Comparison of ENCODE assay signal across 9 mouse cellular contexts in the genomic region with DNA sequence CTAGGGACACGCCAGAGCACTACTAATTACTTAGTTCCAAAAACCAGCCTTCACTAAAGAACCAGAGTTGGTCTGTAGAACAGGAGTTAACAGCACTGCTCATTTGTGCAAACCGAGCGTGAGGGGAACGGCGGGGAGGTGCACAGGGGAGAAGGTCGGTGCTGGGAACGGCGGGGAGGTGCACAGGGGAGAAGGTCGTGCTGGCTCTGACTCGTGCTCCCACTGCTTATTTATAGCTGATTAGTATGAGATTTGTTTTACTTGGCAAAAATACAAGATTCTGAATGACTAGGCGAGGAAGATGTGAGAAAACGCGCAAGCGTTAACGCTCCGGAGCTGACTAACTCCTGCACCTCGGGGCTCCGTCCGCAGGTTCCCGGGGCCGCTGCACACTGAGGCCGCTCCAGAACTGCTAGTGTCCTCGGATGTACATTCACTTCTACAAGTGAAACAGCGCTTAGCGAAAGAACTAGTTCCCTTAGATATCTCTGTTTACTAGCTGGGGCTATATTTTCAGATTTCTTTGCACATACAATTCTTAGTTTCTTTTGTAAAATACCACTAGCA.
DNase-seq lines count a peak whose midpoint lies in the region; ATAC-seq and TF ChIP-seq lines count a peak whose summit lies in the region.
"Had no signal": no experiment of that assay in that cellular context is flagged by ENCODE, and none has a peak within 500 bp of the region (broad histone marks: within the 10 kb centered on the region; RNA-seq: fewer than 3 reads in every experiment).

No protein-coding gene starts in this region.

- H3K27ac ChIP-seq in heart, embryonic 10.5 days = no peak overlapping the region
- no peak overlapping the region for H3K27ac ChIP-seq in heart, embryonic 16.5 days (ENCODE audit: low read length)
- H3K27ac ChIP-seq in limb, embryonic 14.5 days (replicated peaks; ENCODE audit: low read depth, low read length) = no peak overlapping the region
- H3K27ac ChIP-seq in midbrain, embryonic 13.5 days = no peak overlapping the region

- H3K36me3 ChIP-seq in heart, embryonic 10.5 days = peaks cover 10% of the 10 kb centered on the region
- no peaks in the 10 kb centered on the region for H3K36me3 ChIP-seq in heart, embryonic 16.5 days (ENCODE audit: control insufficient read depth, insufficient read depth)
- no peaks in the 10 kb centered on the region for H3K36me3 ChIP-seq in limb, embryonic 14.5 days (ENCODE audit: control insufficient read depth, insufficient read depth, low read length)
- peaks cover 4% of the 10 kb centered on the region; the same call in 1 of the 2 replicates for H3K36me3 ChIP-seq in midbrain, embryonic 13.5 days

- peak; percentile 61; the same call in 1 of the 2 replicates for ATAC-seq in heart, embryonic 16.5 days (replicated peaks; ENCODE audit: extremely low read depth, insufficient read depth, low FRiP score)
- ATAC-seq in limb, embryonic 14.5 days (ENCODE audit: low FRiP score, low read depth) = no peak
- no peak for ATAC-seq in inflammation-experienced regulatory T-cells, adult 6 months
- ATAC-seq in midbrain, embryonic 13.5 days = no peak

- DNase-seq in heart, adult 11 months = peak; percentile 94
- DNase-seq in heart, embryonic 10.5 days (ENCODE audit: low spot score) = no peak
- DNase-seq in limb, embryonic 14.5 days (ENCODE audit: low spot score) = no peak
- DNase-seq in testis, postnatal 14 days (ENCODE audit: low spot score) = peak; percentile 24
- DNase-seq in frontal cortex, postnatal 14 days (ENCODE audit: low spot score in 2 of 2) = no peak
- DNase-seq: gastrocnemius, postnatal 14 days had no signal

- H3K4me3 ChIP-seq in heart, embryonic 10.5 days = no peak overlapping the region
- H3K4me3 ChIP-seq in heart, embryonic 16.5 days (ENCODE audit: low read length) = no peak overlapping the region
- no peak overlapping the region for H3K4me3 ChIP-seq in limb, embryonic 14.5 days (replicated peaks; ENCODE audit: low read length)
- H3K4me3 ChIP-seq in midbrain, embryonic 13.5 days (replicated peaks) = no peak overlapping the region

- H3K27me3 ChIP-seq in heart, embryonic 10.5 days (ENCODE audit: insufficient read depth, poor library complexity, severe bottlenecking) = no peaks in the 10 kb centered on the region
- H3K27me3 ChIP-seq in heart, embryonic 16.5 days (ENCODE audit: control insufficient read depth, insufficient read depth, low read length) = no peaks in the 10 kb centered on the region
- H3K27me3 ChIP-seq in limb, embryonic 14.5 days (ENCODE audit: control insufficient read depth, insufficient read depth, low read length) = no peaks in the 10 kb centered on the region
- no peaks in the 10 kb centered on the region for H3K27me3 ChIP-seq in midbrain, embryonic 13.5 days

- H3K9ac ChIP-seq in heart, embryonic 16.5 days (ENCODE audit: low read length) = 0 out of 2 replicates have a peak overlapping the region, but pooled peaks have one; percentile 12
- no peak overlapping the region for H3K9ac ChIP-seq in limb, embryonic 14.5 days (ENCODE audit: low read depth, low read length, severe bottlenecking)
- H3K9ac ChIP-seq in midbrain, embryonic 13.5 days (replicated peaks) = no peak overlapping the region

- peaks cover 9% of the 10 kb centered on the region; the same call in 1 of the 2 replicates for H3K4me1 ChIP-seq in heart, embryonic 10.5 days
- peaks cover 3% of the 10 kb centered on the region; the same call in 1 of the 2 replicates for H3K4me1 ChIP-seq in heart, embryonic 16.5 days (ENCODE audit: control insufficient read depth, insufficient read depth, low read length)
- peaks cover 5% of the 10 kb centered on the region; the same call in 1 of the 2 replicates for H3K4me1 ChIP-seq in limb, embryonic 14.5 days (ENCODE audit: control insufficient read depth, insufficient read depth, low read length)
- no peaks in the 10 kb centered on the region for H3K4me1 ChIP-seq in midbrain, embryonic 13.5 days (replicated peaks)

- H3K9me3 ChIP-seq in heart, embryonic 10.5 days = no peaks in the 10 kb centered on the region
- no peaks in the 10 kb centered on the region for H3K9me3 ChIP-seq in heart, embryonic 16.5 days (replicated peaks; ENCODE audit: control insufficient read depth, low read length)
- H3K9me3 ChIP-seq in limb, embryonic 14.5 days (ENCODE audit: control insufficient read depth, low read length) = no peaks in the 10 kb centered on the region
- no peaks in the 10 kb centered on the region for H3K9me3 ChIP-seq in midbrain, embryonic 13.5 days

- H3K4me2 ChIP-seq in heart, embryonic 16.5 days (ENCODE audit: low read depth, low read length) = peak overlapping the region; percentile 51
- peak overlapping the region; percentile 31 for H3K4me2 ChIP-seq in limb, embryonic 14.5 days (replicated peaks; ENCODE audit: low read depth, low read length, severe bottlenecking)
- no peak overlapping the region for H3K4me2 ChIP-seq in midbrain, embryonic 13.5 days (replicated peaks)

- no peak for TF ChIP-seq POLR2A in limb, embryonic 14.5 days (IDR thresholded peaks at IDR 0.05; ENCODE audit: borderline replicate concordance, extremely low read depth, insufficient read depth, insufficient read length)

- WGBS in heart, embryonic 10.5 days = 68% methylated on average over 25 of the region's 25 CpGs
- 50% methylated on average over 25 of the region's 25 CpGs for WGBS in heart, embryonic 16.5 days
- 57% methylated on average over 25 of the region's 25 CpGs for WGBS in limb, embryonic 14.5 days
- WGBS in midbrain, embryonic 13.5 days = 80% methylated on average over 25 of the region's 25 CpGs

Comparison
In these comparisons a context has a peak if more than half of its experiments do, and no peak if none do; other contexts are left out.
1. DNase-seq: peak in heart, adult 11 months (single experiment) and testis, postnatal 14 days (single experiment); none in heart, embryonic 10.5 days (single experiment), limb, embryonic 14.5 days (single experiment) and frontal cortex, postnatal 14 days (0 of 2).